1 mouse cellular context compared by ENCODE assay signal in the genomic region with DNA sequence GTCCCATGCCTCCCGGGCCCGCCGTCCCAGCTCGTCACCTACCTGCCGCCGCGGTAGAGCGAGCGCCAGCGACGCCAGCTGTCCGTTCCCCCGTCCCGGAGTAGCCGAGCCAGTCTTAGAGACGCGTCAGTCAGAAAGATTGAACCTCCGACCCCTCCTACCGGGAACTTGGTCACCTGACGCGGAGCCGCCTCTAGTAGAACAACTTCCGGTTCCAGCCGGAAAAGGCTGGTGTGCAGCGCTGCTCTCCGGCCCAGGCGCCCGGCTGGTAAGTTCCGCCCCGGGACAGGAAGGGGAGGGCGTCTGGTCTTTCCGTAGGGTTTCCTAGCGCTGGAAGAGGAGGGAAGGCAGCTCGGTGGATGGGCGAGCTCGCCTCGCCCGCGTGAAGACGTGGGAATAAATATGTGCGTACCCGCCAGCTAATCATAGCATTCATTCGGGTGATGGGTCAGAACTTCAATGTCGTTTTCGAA.
TF ChIP-seq lines count a peak whose summit lies in the region.

Gene Rnf185 (minus strand): TSS at position 197 of the 473 bp plus-strand sequence.

TF ChIP-seq in CH12.LX, 34 proteins besides CTCF, POLR2A, EP300 and RAD21 (continued from another document):
- TF ChIP-seq JUND (conservative IDR thresholded peaks at IDR 0.05; ENCODE audit: low read depth, low read length), result no peak
- peak; percentile 90 for TF ChIP-seq TCF12 (IDR thresholded peaks at IDR 0.05; ENCODE audit: low read depth, low read length)
- TF ChIP-seq GABPA (IDR thresholded peaks at IDR 0.05; ENCODE audit: insufficient replicate concordance, low read depth, low read length), result peak; percentile 17; the same call in 1 of the 2 replicates
- peak; percentile 84 for TF ChIP-seq MAX (IDR thresholded peaks at IDR 0.05; ENCODE audit: low read length)
- peak; percentile 95 for TF ChIP-seq ELF1 (IDR thresholded peaks at IDR 0.05; ENCODE audit: low read depth, low read length)
- peak; percentile 66; the same call in 1 of the 2 replicates for TF ChIP-seq POLR2AphosphoS2 (IDR thresholded peaks at IDR 0.05; ENCODE audit: low read depth, low read length)
- TF ChIP-seq CHD2 (IDR thresholded peaks at IDR 0.05; ENCODE audit: low read length), result no peak
- peak; percentile 86; the same call in 1 of the 2 replicates for TF ChIP-seq KAT2A (IDR thresholded peaks at IDR 0.05; ENCODE audit: insufficient replicate concordance, low read length)
- TF ChIP-seq MEF2A (IDR thresholded peaks at IDR 0.05; ENCODE audit: borderline replicate concordance, low read depth, low read length), result peak; percentile 81; the same call in 1 of the 2 replicates
- peak; percentile 90 for TF ChIP-seq USF2 (conservative IDR thresholded peaks at IDR 0.05; ENCODE audit: low read depth, low read length)
- 0 out of 2 replicates have a peak, but pooled peaks have one; percentile 44 for TF ChIP-seq RCOR1 (conservative IDR thresholded peaks at IDR 0.05; ENCODE audit: low read depth, low read length)
- no peak for TF ChIP-seq ZKSCAN1 (IDR thresholded peaks at IDR 0.05; ENCODE audit: borderline replicate concordance, low read depth, low read length)
- TF ChIP-seq UBTF (IDR thresholded peaks at IDR 0.05; ENCODE audit: low read depth, low read length), result peak; percentile 92
- TF ChIP-seq MYC (IDR thresholded peaks at IDR 0.05; ENCODE audit: low read depth, low read length), result 0 out of 2 replicates have a peak, but pooled peaks have one; percentile 52
- TF ChIP-seq MAFK (IDR thresholded peaks at IDR 0.05; ENCODE audit: insufficient replicate concordance, low read length), result no peak
- peak; percentile 79 for TF ChIP-seq IRF4 (IDR thresholded peaks at IDR 0.05; ENCODE audit: low read depth, low read length)
- peak; percentile 79; the same call in 1 of the 2 replicates for TF ChIP-seq MXI1 (IDR thresholded peaks at IDR 0.05; ENCODE audit: low read depth, low read length)
